Mouse (Mus musculus) limb, embryonic 10.5 days (tissue): Measurements from ENCODE around the gene Tprgl. TPM values are rescaled to one million over a fixed set of nuclear protein-coding genes. Genes with fewer than 3 reads are reported as not detected.

Source experiments
- DNase-seq: peaks from one replicate; pipeline ENCODE4 v3.0.0-alpha.2; 2017; ENCODE audit warnings: low spot score
- H3K27ac ChIP-seq: fragments of 300-500 bp; sonication (generic); 2 replicates; pipeline ENCODE4 v1.5.1; 2016; ENCODE audit warnings: mild to moderate bottlenecking
- H3K27me3 ChIP-seq: fragments of 300-500 bp; sonication (generic); 2 replicates; pipeline ENCODE4 v1.6.1; 2016; ENCODE audit warnings: low read depth, mild to moderate bottlenecking; ENCODE audit not compliant: poor library complexity, severe bottlenecking
- H3K36me3 ChIP-seq: fragments of 300-500 bp; sonication (generic); 2 replicates; pipeline ENCODE4 v1.6.1; 2016; ENCODE audit warnings: mild to moderate bottlenecking, moderate library complexity
- H3K4me1 ChIP-seq: fragments of 300-500 bp; sonication (generic); 2 replicates; pipeline ENCODE4 v1.6.1; 2016
- H3K4me3 ChIP-seq: fragments of 300-500 bp; sonication (generic); 2 replicates; pipeline ENCODE4 v1.5.1; 2016; ENCODE audit warnings: mild to moderate bottlenecking, moderate library complexity
- H3K9me3 ChIP-seq: fragments of 300-500 bp; sonication (generic); replicated peaks from 2 replicates; pipeline ENCODE4 v1.6.1; 2016; ENCODE audit warnings: mild to moderate bottlenecking
- WGBS: fragments of 180-500 bp; shearing (Covaris S2); methylation state at CpG from one replicate; pipeline ENCODE4 v1.1.7; 2016; 5-methylcytosine and 5-hydroxymethylcytosine counted together
- polyA plus RNA-seq: library from polyadenylated mRNA; unstranded; fragments of >200 nt; fragmentation: Nextera tagmentation; extraction: Ambion mirVana; gene quantifications from 2 replicates; pipeline ENCODE4 v1.2.1, GENCODE M21; 2016

Tprgl gene
- 100 and 102 TPM in 2 replicates for polyA plus RNA-seq

DNA sequence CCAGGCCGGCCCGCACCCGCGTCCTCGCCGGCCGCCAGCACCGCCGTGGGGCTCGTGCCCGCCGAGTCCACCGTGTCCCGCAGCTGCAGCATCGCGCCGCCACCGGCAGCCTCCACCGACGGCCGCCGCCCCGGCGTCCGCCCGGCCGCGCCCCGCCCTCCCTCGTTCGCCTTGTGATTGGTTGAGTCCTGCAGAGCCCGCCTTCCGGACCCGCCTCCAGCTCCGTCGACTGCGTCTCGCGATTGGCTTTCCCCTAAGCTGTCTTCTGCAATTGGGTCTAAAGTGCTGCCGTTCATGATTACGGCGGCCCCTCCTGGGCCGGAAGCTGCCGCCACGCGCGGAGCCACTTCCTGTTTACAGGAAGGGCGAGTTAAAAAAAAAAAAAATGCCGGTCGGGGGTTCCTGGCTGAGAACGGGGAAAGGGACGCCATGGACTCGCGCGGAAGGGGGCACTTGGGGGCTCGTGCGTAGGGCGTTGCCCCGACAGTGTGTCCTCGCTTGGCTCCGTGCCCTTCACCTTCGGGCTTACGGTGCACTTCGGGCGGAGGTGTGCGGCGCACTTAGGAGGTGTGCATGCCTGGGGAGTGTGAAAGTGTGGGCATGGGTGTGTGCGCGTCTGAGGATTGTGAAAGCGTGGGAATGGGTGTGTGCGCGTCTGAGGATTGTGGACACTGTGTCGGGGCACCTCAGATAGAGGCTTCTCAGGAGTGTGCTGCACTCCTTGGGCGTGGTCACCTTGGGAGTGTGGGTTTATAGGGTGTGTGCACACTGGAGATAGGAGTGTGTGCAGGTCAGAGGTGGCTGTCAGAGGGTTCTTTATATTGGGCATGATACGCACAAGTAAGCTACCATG, at the start of gene Tprgl:
TSS of gene Tprgl (minus strand) at position 129 of the 853 bp plus-strand sequence.
- peak within 1 kb of the TSS; percentile 85 for H3K27ac ChIP-seq
- H3K9me3 ChIP-seq, result no peaks in the 10 kb centered on the region
- no peaks in the 10 kb centered on the region for H3K27me3 ChIP-seq
- peaks cover 32% of the 10 kb centered on the region for H3K36me3 ChIP-seq
- H3K4me1 ChIP-seq, result peaks cover 25% of the 10 kb centered on the region
- H3K4me3 ChIP-seq, result peak within 1 kb of the TSS; percentile 99
- peak; percentile 97 for DNase-seq
- WGBS, result under 1% methylated on average over 75 of the region's 75 CpGs

DNA sequence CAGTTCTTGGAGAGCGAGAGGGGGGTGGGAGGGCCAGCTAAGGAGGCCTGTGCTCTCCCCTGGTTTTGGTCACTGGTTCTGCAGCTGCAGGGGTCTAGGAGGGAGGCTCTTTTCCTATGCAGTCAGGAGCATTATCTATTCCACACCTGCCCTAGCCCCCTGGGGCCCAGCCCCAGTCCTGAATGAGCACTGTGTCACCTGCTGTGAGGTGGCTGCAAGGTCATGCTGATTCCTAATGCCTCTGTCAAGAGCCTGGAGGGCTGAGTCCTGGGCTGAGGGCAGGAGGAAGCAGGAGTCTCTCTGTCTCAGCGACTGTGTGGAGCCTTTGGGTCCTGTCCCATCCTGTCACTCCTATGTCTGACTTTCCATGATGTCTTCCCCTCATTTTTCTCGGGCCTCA, 49.4 kb upstream of the Tprgl start:
- 9% methylated on average over 3 of the region's 3 CpGs for WGBS
- H3K4me3 ChIP-seq, result no peak overlapping the region
- peaks cover 14% of the 10 kb centered on the region for H3K36me3 ChIP-seq
- H3K27me3 ChIP-seq, result no peaks in the 10 kb centered on the region
- peaks cover 30% of the 10 kb centered on the region for H3K4me1 ChIP-seq
- DNase-seq, result no peak
- no peak overlapping the region for H3K27ac ChIP-seq
- H3K9me3 ChIP-seq, result no peaks in the 10 kb centered on the region

DNA sequence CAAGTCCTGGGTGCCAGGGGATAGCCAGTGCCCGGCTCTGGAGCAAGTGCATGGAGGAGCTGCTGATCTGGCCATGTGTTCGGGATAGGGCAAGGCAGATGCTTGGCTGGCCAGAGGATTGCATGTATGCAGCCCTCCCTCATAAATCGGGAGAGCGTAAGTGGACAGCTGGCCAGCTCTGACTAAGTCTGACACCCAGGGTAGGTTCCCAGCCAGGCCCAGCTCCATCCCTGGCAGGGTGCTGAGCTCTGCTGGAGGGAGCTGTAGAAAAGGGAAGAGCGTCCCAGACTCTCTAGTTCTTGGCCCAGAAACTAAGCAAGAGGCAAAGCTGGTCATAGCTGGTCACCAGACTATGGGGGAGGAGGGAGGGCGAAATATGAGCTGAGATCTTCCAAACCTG, 48.6 kb upstream of the Tprgl start:
- H3K27ac ChIP-seq, result 0 out of 2 replicates have a peak overlapping the region, but pooled peaks have one; percentile 33
- WGBS, result 67% methylated on average over 6 of the region's 6 CpGs
- H3K9me3 ChIP-seq, result no peaks in the 10 kb centered on the region
- H3K36me3 ChIP-seq, result peaks cover 12% of the 10 kb centered on the region; the same call in 1 of the 2 replicates
- no peak overlapping the region for H3K4me3 ChIP-seq
- H3K4me1 ChIP-seq, result peaks cover 25% of the 10 kb centered on the region
- DNase-seq, result no peak
- no peaks in the 10 kb centered on the region for H3K27me3 ChIP-seq

DNA sequence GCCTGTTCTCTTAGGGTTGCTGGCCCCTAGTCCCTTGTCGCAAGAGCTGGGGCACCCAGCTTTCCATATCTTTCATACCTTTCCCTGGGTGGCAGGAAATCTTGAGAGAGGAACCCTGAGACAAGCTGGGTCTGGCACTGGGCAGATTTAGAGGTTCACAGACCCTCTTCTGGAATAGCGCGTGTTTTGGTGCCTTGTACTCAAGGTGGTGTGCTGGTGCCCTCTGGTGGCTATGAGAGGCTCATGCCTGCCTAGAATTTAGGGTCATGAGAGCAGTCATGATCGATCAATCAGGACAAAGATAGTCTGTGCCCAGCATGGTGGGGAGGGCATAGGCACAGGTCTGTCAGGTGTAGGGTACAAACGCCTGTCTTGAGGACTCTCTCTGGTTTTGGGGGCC, 46.8 kb upstream of the Tprgl start:
- Histone ChIP-seq H3K9me3 (no peaks in the 10 kb centered on the region), H3K27ac (no peak overlapping the region), H3K4me3 (no peak overlapping the region), H3K36me3 (peaks cover 9% of the 10 kb centered on the region; the same call in 1 of the 2 replicates), H3K4me1 (peaks cover 25% of the 10 kb centered on the region), H3K27me3 (no peaks in the 10 kb centered on the region)
- peak; percentile 74 for DNase-seq
- WGBS, result 24% methylated on average over 5 of the region's 5 CpGs

DNA sequence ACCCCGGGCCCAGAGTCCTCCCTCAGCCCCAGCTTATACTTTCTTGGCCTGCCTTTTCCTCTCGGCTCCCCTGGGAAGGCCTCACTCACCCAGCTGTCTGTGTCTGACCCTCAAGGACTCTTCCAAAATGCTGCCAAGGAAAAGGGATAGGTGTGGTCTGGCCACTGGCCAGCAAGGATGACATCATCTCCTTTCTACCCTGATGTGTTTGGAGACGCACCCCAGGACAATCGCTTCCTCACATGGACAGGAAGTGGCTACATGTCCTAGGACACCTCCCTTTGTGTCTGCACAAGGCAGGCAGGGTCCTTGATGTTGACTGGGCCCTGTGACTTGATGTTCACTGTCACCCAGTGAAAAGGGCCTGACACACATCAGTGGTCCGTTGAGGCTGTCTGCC, 44.9 kb upstream of the Tprgl start:
- Histone ChIP-seq H3K9me3 (no peaks in the 10 kb centered on the region), H3K27me3 (no peaks in the 10 kb centered on the region), H3K36me3 (peaks cover 4% of the 10 kb centered on the region; the same call in 1 of the 2 replicates), H3K4me3 (no peak overlapping the region), H3K4me1 (peaks cover 32% of the 10 kb centered on the region), H3K27ac (no peak overlapping the region)
- DNase-seq, result no peak
- WGBS, result 81% methylated on average over 5 of the region's 5 CpGs

DNA sequence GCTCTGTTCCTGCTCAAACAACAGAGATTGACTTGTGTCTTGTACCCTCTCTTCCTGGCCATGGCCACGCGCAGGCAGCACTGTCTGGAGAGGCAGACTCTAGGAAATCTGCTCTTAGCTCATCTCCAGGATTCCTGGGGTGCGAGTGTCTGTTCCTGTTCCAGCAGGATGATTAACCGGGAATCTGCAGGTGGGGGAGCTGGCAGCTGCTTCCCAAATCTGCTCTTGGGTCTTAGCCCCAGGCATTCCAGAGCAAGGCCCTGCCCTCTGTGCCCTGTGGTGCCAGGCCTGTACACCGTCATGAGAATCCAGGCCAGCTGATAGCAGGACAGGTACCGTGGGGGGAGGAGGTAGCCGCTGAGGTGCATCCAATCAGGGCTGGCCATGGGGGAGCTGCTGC, 44.1 kb upstream of the Tprgl start:
- WGBS, result 77% methylated on average over 7 of the region's 7 CpGs
- Histone ChIP-seq H3K9me3 (no peaks in the 10 kb centered on the region), H3K36me3 (peaks cover 4% of the 10 kb centered on the region; the same call in 1 of the 2 replicates), H3K4me3 (no peak overlapping the region), H3K4me1 (peaks cover 29% of the 10 kb centered on the region), H3K27me3 (no peaks in the 10 kb centered on the region), H3K27ac (peak overlapping the region; percentile 27; the same call in 1 of the 2 replicates)
- no peak for DNase-seq

DNA sequence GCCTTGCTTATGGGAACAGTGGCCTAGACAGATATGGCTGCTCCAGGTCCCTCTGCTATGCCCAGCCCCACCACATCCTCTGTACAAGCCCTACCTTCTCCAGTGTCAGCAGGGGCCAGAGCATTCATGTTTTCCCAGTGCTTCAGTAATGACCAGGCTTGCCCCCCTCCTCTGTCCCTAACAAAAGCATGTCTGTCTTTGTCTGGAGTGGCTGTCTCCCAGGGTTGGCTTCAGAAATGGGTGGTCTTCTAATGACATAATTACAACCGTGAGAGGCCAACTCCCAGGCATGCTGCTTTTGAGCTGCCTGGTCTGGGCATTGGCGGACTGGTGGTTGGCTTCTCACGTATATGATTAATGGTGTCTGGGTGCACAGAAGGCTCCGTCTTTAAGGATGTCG, 41.0 kb upstream of the Tprgl start:
- DNase-seq, result no peak
- Histone ChIP-seq H3K4me3 (no peak overlapping the region), H3K36me3 (peaks cover 7% of the 10 kb centered on the region; the same call in 1 of the 2 replicates), H3K9me3 (no peaks in the 10 kb centered on the region), H3K27me3 (no peaks in the 10 kb centered on the region), H3K27ac (no peak overlapping the region), H3K4me1 (peaks cover 29% of the 10 kb centered on the region)
- WGBS, result 75% methylated on average over 5 of the region's 5 CpGs

DNA sequence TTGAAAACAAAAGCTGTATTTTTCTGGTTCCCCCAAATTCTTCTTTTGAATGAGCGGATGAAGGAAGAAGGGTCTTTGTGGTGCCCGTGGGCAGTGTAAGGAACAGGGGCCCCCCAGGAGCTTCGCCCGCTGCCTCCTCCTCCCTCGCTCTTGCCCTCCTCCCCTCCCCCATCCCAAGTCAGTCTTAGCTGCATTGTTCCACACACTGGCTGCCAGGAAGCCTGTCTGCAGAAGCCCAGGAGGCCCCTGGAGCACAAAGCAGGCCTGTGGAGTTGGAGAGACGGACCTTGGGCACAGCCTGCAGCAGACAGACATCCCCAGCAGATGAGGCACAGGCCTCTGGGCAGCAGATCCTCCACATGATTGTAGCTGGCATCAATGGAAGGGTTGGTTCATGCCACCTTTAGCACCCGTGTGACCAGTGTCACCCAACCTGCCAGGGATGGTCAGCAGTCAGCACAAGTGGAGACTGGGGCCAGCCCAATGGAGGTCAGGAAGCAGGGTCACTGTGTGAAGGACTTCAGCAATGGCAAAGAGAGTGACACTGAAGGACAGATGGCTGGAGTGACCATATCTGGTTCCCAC, 38.0 kb upstream of the Tprgl start:
- WGBS, result 80% methylated on average over 7 of the region's 7 CpGs
- no peak for DNase-seq
- H3K36me3 ChIP-seq, result peaks cover 10% of the 10 kb centered on the region; the same call in 1 of the 2 replicates
- H3K4me1 ChIP-seq, result peaks cover 26% of the 10 kb centered on the region
- H3K27ac ChIP-seq, result peak overlapping the region; percentile 73
- H3K27me3 ChIP-seq, result no peaks in the 10 kb centered on the region
- H3K9me3 ChIP-seq, result no peaks in the 10 kb centered on the region
- H3K4me3 ChIP-seq, result no peak overlapping the region

DNA sequence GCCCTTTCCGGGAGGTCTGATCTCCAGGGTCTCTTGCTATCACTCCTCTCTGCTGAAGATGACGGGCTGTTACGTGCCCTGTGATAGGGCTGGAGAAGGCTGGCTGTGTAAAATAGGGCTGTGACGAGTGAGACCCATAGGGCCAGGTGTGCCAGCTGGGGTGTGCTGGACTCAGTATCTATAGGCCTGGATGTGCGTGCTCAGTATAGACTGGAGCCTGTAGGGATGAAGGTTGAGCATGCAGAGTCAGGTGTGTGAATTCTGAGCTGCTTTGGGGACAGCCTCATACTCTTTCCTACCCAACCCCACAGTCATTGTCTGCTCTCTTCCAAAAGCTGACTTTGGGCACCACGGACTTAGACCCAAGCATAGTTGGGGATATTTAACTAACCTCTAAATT, 37.5 kb upstream of the Tprgl start:
- no peak for DNase-seq
- Histone ChIP-seq H3K27me3 (no peaks in the 10 kb centered on the region), H3K4me3 (no peak overlapping the region), H3K36me3 (peaks cover 11% of the 10 kb centered on the region; the same call in 1 of the 2 replicates), H3K9me3 (no peaks in the 10 kb centered on the region), H3K27ac (peak overlapping the region; percentile 73; the same call in 1 of the 2 replicates), H3K4me1 (peaks cover 26% of the 10 kb centered on the region)
- 71% methylated on average over 6 of the region's 6 CpGs for WGBS

DNA sequence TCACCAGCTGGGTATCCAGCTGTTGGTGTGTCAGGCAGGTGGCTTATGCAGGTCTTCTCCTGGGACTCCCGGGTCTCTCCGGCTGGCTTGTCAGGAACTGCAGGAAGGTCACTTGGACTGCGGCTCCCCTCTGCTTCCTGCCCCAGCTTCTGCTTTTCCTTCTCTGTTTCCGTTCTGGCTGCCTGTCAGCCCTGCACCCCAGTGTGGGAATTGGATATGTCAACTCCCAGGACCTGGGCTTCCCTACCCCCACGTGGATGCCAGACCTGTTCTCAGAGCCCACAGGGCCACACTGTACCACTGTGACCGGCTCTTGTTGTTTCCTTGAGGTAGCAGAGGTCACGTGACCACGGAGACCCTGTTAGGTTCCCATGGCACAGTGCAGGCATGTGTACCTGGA, 28.5 kb upstream of the Tprgl start:
- Histone ChIP-seq H3K9me3 (no peaks in the 10 kb centered on the region), H3K4me1 (peaks cover 18% of the 10 kb centered on the region; the same call in 1 of the 2 replicates), H3K4me3 (no peak overlapping the region), H3K27me3 (no peaks in the 10 kb centered on the region; the same call in 1 of the 2 replicates), H3K27ac (no peak overlapping the region), H3K36me3 (peaks cover 52% of the 10 kb centered on the region)
- 80% methylated on average over 8 of the region's 8 CpGs for WGBS
- DNase-seq, result no peak

DNA sequence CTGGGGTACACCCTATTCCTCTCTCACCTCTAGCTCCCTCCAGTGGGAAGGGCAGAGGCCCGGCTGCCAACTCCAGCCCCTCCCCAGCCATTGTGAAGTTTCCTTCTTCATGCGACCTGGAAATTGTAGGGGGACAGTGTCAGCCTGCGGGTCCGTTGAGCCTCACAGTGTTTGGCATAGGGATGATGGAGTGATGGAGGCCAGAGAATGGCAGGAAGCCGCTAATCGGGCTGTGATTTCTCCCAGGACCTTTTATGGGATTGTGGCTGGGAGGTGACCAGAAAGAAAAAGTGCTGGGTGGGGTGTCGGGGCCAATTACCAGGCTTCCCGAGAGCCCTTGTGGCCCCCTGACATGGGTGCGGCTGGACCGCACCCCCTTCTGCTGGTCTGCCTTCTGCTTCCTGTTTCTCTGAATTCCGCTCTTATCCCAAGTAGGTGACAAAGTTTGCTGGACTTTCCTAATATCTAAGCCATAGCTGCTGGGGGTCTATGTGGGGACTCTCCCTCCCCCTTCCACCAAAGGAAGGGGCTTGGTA, 25.6 kb upstream of the Tprgl start:
- H3K4me1 ChIP-seq, result peaks cover 18% of the 10 kb centered on the region; the same call in 1 of the 2 replicates
- DNase-seq, result no peak
- H3K4me3 ChIP-seq, result no peak overlapping the region
- peaks cover 49% of the 10 kb centered on the region for H3K36me3 ChIP-seq
- H3K9me3 ChIP-seq, result no peaks in the 10 kb centered on the region
- 56% methylated on average over 11 of the region's 11 CpGs for WGBS
- H3K27me3 ChIP-seq, result no peaks in the 10 kb centered on the region; the same call in 1 of the 2 replicates
- H3K27ac ChIP-seq, result no peak overlapping the region

DNA sequence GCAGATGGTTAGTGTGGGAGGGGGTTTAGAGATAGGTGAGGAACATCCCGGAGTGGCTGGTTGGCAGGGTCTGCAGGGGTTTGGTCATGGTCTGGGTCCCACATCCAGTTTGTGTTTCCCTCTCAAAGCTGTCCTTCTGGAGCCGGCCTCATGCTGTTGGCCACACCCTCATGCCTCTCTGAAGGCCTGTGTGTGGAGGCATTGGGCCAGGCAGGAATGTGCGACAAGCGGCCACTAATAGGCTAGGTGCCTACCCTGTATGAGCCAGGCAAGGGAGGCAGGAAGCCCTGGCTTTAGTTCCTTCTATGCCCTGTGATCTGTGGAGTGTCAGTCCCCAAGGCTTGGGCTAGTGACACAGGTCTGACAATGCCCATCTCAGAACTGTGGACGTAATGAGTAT, 24.5 kb upstream of the Tprgl start:
- 72% methylated on average over 5 of the region's 5 CpGs for WGBS
- Histone ChIP-seq H3K27ac (no peak overlapping the region), H3K36me3 (peaks cover 52% of the 10 kb centered on the region), H3K4me1 (peaks cover 13% of the 10 kb centered on the region; the same call in 1 of the 2 replicates), H3K27me3 (no peaks in the 10 kb centered on the region; the same call in 1 of the 2 replicates), H3K4me3 (no peak overlapping the region), H3K9me3 (no peaks in the 10 kb centered on the region)
- DNase-seq, result no peak

DNA sequence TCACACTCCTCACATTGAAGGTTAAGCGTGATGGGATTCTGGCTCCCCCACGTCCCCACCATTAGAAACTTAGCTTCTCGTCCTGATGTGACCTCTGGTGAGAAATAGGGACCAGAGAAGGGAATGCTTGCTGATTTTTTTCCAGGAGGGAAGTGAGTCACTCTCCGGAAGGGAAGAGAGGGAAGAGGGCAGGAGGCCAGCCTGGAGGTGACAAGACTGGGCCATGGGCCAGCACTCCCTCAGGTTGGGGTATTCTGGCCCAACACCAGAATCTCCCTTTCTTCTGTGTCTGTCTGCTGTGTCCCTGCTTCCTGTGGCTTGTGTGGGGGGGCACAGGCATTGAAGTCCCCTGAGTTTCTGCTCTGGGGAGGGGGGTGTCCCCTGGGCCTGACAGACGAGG, 23.1 kb upstream of the Tprgl start:
- peaks cover 59% of the 10 kb centered on the region for H3K36me3 ChIP-seq
- no peak for DNase-seq
- H3K4me3 ChIP-seq, result no peak overlapping the region
- H3K4me1 ChIP-seq, result peaks cover 13% of the 10 kb centered on the region; the same call in 1 of the 2 replicates
- no peak overlapping the region for H3K27ac ChIP-seq
- no peaks in the 10 kb centered on the region for H3K9me3 ChIP-seq
- no peaks in the 10 kb centered on the region; the same call in 1 of the 2 replicates for H3K27me3 ChIP-seq
- 77% methylated on average over 5 of the region's 5 CpGs for WGBS
